Mouse (Mus musculus) gonadal fat pad, adult 2 months (tissue): ENCODE results near the gene Lgalsl. TPM values are rescaled to one million over a fixed set of nuclear protein-coding genes. Genes with fewer than 3 reads are reported as not detected.

Source experiments
- DNase-seq: peaks from one replicate; pipeline ENCODE4 v3.0.0-alpha.2; 2012; ENCODE audit warnings: low read depth
- polyA plus RNA-seq: library from polyadenylated mRNA; depleted of rRNA; stranded (reverse); fragments of >200 nt; gene quantifications from 2 replicates; pipeline ENCODE4 v1.2.3, GENCODE M21; 2012

Gene Lgalsl
- polyA plus RNA-seq, 1 experiment, result 15.2 TPM

- DNase-seq, result no peak
Measured at GRCm38 (mm10) chr11:20823961-20824360, 6.9 kb downstream of the Lgalsl start.

- no peak for DNase-seq
Measured at GRCm38 (mm10) chr11:20823301-20823700, 7.6 kb downstream of the Lgalsl start.

- no peak for DNase-seq
Measured at GRCm38 (mm10) chr11:20821351-20821750, 9.5 kb downstream of the Lgalsl start.

GRCm38 (mm10) chr11:20813901-20814523, 16.8 kb downstream of the Lgalsl start:
- DNase-seq, result no peak

GRCm38 (mm10) chr11:20812153-20812887, 18.5 kb downstream of the Lgalsl start:
- no peak for DNase-seq

GRCm38 (mm10) chr11:20806659-20807058, 24.2 kb downstream of the Lgalsl start:
- no peak for DNase-seq

- no peak for DNase-seq
Measured at GRCm38 (mm10) chr11:20805604-20806249, 25.1 kb downstream of the Lgalsl start.

- no peak for DNase-seq
Measured at GRCm38 (mm10) chr11:20804416-20804815, 26.4 kb downstream of the Lgalsl start.

GRCm38 (mm10) chr11:20800277-20801092, 30.4 kb downstream of the Lgalsl start:
- DNase-seq, result no peak

GRCm38 (mm10) chr11:20797841-20798240, 33.0 kb downstream of the Lgalsl start:
- no peak for DNase-seq

GRCm38 (mm10) chr11:20795466-20795865, 35.4 kb downstream of the Lgalsl start:
- DNase-seq, result no peak

GRCm38 (mm10) chr11:20794913-20795254, 36.0 kb downstream of the Lgalsl start:
- DNase-seq, result no peak

GRCm38 (mm10) chr11:20794196-20794912, 36.5 kb downstream of the Lgalsl start:
- no peak for DNase-seq

GRCm38 (mm10) chr11:20793676-20794075, 37.2 kb downstream of the Lgalsl start:
- no peak for DNase-seq

GRCm38 (mm10) chr11:20792667-20793066, 38.2 kb downstream of the Lgalsl start:
- DNase-seq, result no peak

GRCm38 (mm10) chr11:20791334-20791733, 39.5 kb downstream of the Lgalsl start:
- DNase-seq, result no peak

GRCm38 (mm10) chr11:20789015-20789414, 41.8 kb downstream of the Lgalsl start:
- no peak for DNase-seq

- no peak for DNase-seq
Measured at GRCm38 (mm10) chr11:20788070-20788469, 42.8 kb downstream of the Lgalsl start.

GRCm38 (mm10) chr11:20786191-20786590, 44.7 kb downstream of the Lgalsl start:
- no peak for DNase-seq

- no peak for DNase-seq
Measured at GRCm38 (mm10) chr11:20785186-20785585, 45.7 kb downstream of the Lgalsl start.

- no peak for DNase-seq
Measured at GRCm38 (mm10) chr11:20784776-20785175, 46.1 kb downstream of the Lgalsl start.
